Mouse (Mus musculus) kidney, postnatal 36 days (tissue): ENCODE measurements around the gene Ankrd44.

Experiments
- DNase-seq, 2 experiments: peaks; one replicate each; pipeline ENCODE4 v3.0.0; 2021 to 2022; ENCODE audit warnings: mixed read lengths in 2 of 2

Ankrd44 gene

GRCm38 (mm10) chr1:54749961-54750360, 176.2 kb downstream of the Ankrd44 start:
- DNase-seq = peak in 1 of 2 experiments; percentile 17

GRCm38 (mm10) chr1:54749516-54749915, 176.7 kb downstream of the Ankrd44 start:
- peak in 1 of 2 experiments; percentile 54 for DNase-seq

- peak; percentile 41 to 51 for DNase-seq
Measured at GRCm38 (mm10) chr1:54747785-54748420, 178.3 kb downstream of the Ankrd44 start.

GRCm38 (mm10) chr1:54745666-54746065, 180.5 kb downstream of the Ankrd44 start:
- DNase-seq = no peak

- DNase-seq = no peak
Measured at GRCm38 (mm10) chr1:54744171-54744570, 182.0 kb downstream of the Ankrd44 start.

- no peak for DNase-seq
Measured at GRCm38 (mm10) chr1:54743072-54743471, 183.1 kb downstream of the Ankrd44 start.

- DNase-seq = peak; percentile 67 to 74
Measured at GRCm38 (mm10) chr1:54740936-54741335, 185.3 kb downstream of the Ankrd44 start.

GRCm38 (mm10) chr1:54737472-54737871, 188.7 kb downstream of the Ankrd44 start:
- DNase-seq = no peak

GRCm38 (mm10) chr1:54734917-54735664, 191.1 kb downstream of the Ankrd44 start:
- DNase-seq = no peak

- no peak for DNase-seq
Measured at GRCm38 (mm10) chr1:54729316-54729715, 196.9 kb downstream of the Ankrd44 start.

GRCm38 (mm10) chr1:54726555-54726954, 199.6 kb downstream of the Ankrd44 start:
- no peak for DNase-seq

- DNase-seq = peak in 1 of 2 experiments; percentile 20
Measured at GRCm38 (mm10) chr1:54716921-54717320, 209.3 kb downstream of the Ankrd44 start.

- no peak for DNase-seq
Measured at GRCm38 (mm10) chr1:54715061-54715760, 211.0 kb downstream of the Ankrd44 start.

GRCm38 (mm10) chr1:54713231-54714173, 212.7 kb downstream of the Ankrd44 start:
- DNase-seq = no peak

GRCm38 (mm10) chr1:54711568-54711967, 214.6 kb downstream of the Ankrd44 start:
- no peak for DNase-seq

- DNase-seq = no peak
Measured at GRCm38 (mm10) chr1:54710550-54710949, 215.6 kb downstream of the Ankrd44 start.

GRCm38 (mm10) chr1:54707888-54708565, 218.2 kb downstream of the Ankrd44 start:
- no peak for DNase-seq

GRCm38 (mm10) chr1:54707036-54707887, 218.9 kb downstream of the Ankrd44 start:
- no peak for DNase-seq

GRCm38 (mm10) chr1:54706621-54707020, 219.6 kb downstream of the Ankrd44 start:
- DNase-seq = no peak

- no peak for DNase-seq
Measured at GRCm38 (mm10) chr1:54703466-54703865, 222.7 kb downstream of the Ankrd44 start.

GRCm38 (mm10) chr1:54702918-54703317, 223.3 kb downstream of the Ankrd44 start:
- no peak for DNase-seq
